Mouse (Mus musculus) spleen, postnatal 10 days (tissue): Measurements from ENCODE around the gene Gm8271.
"Not testable (repeated sequence)": the region's sequence is repeated elsewhere in the genome, so short reads cannot be mapped to it uniquely, and the experiment has no call there.

Experiments
- DNase-seq, 2 experiments: peaks; one replicate each; pipeline ENCODE4 v3.0.0; 2021 to 2022; ENCODE audit warnings: low spot score in 2 of 2

The Gm8271 gene

DNA sequence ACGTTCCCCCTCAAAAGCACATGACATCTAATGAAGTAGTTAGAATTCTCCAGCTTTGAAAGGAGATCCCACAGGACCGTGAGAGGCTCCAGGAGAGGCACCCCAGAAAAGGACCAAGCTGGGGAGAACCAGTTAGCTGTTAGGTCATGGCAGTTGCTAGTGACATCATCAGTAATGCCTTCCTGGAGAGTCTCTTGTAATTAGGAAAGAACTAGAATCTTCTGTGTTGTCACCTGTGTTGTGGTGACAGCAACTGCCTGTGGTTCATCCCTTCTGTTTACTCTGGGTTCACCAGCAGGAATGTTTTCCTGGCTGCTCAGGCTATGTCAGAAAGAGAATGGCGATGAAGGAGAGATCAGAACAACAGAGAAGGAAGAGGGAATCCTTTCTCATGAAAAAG, at the start of gene Gm8271:
Gm8271 (plus strand) TSS at position 301 of the 400 bp plus-strand sequence.
- DNase-seq = not testable (repeated sequence)

DNA sequence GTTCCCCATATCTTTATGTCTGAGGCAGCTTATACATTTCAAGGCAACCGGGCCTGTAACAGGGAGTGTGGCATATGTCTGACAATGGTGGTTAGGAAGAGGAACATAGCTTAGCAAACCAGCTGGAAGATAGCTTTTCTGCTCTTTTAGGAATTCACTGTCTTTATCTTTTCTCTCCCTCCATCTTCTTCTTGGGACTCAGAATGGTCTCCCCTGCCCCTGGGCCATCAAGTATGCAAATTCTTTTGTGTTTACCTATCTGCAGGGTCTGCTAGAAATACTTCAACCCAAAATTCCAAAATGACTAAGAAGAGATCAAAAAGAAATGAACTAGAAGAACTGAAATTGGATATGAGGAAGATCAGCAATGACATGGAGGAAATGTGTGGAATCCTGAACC, 21.4 kb upstream of the Gm8271 start, which contains the start of gene Gm3317:
Gm3317 (plus strand) TSS at position 301 of the 400 bp plus-strand sequence.
- not testable (repeated sequence) for DNase-seq
